Mouse (Mus musculus) induced T-regulatory cell, adult 2 months (primary cell): ENCODE data around the gene 1700037H04Rik.

ENCODE experiments used
- DNase-seq: peaks from one replicate; pipeline ENCODE4 v3.0.0-alpha.2; 2012; ENCODE audit warnings: low read depth

Gene 1700037H04Rik

GRCm38 (mm10) chr2:131146193-131147042 lies 13.5 kb downstream of the 1700037H04Rik start:
- no peak for DNase-seq

GRCm38 (mm10) chr2:131145536-131145935 lies 14.3 kb downstream of the 1700037H04Rik start:
- no peak for DNase-seq

- DNase-seq = no peak
Measured at GRCm38 (mm10) chr2:131145121-131145520, 14.8 kb downstream of the 1700037H04Rik start.

GRCm38 (mm10) chr2:131143007-131143780 lies 16.7 kb downstream of the 1700037H04Rik start:
- DNase-seq = no peak

- peak; percentile 62 for DNase-seq
Measured at GRCm38 (mm10) chr2:131142592-131142991, 17.3 kb downstream of the 1700037H04Rik start.

- no peak for DNase-seq
Measured at GRCm38 (mm10) chr2:131141336-131141986, 18.4 kb downstream of the 1700037H04Rik start.

- DNase-seq = no peak
Measured at GRCm38 (mm10) chr2:131140533-131140905, 19.4 kb downstream of the 1700037H04Rik start.

- no peak for DNase-seq
Measured at GRCm38 (mm10) chr2:131139886-131140532, 19.9 kb downstream of the 1700037H04Rik start.

GRCm38 (mm10) chr2:131139287-131139686 lies 20.6 kb downstream of the 1700037H04Rik start:
- DNase-seq = no peak

- DNase-seq = no peak
Measured at GRCm38 (mm10) chr2:131138760-131139159, 21.1 kb downstream of the 1700037H04Rik start.

- DNase-seq = no peak
Measured at GRCm38 (mm10) chr2:131138296-131138695, 21.6 kb downstream of the 1700037H04Rik start.

GRCm38 (mm10) chr2:131135521-131136139 lies 24.3 kb downstream of the 1700037H04Rik start:
- DNase-seq = no peak

GRCm38 (mm10) chr2:131134826-131135400 lies 25.0 kb downstream of the 1700037H04Rik start:
- no peak for DNase-seq

- DNase-seq = no peak
Measured at GRCm38 (mm10) chr2:131134381-131134780, 25.5 kb downstream of the 1700037H04Rik start.

- DNase-seq = no peak
Measured at GRCm38 (mm10) chr2:131132930-131133547, 26.8 kb downstream of the 1700037H04Rik start, which contains the start of gene Gm11037. Gene Gm11037, plus strand, starts transcription at chr2:131133497.

GRCm38 (mm10) chr2:131132111-131132888 lies 27.6 kb downstream of the 1700037H04Rik start:
- no peak for DNase-seq

- DNase-seq = no peak
Measured at GRCm38 (mm10) chr2:131130849-131131248, 29.0 kb downstream of the 1700037H04Rik start.

GRCm38 (mm10) chr2:131129836-131130235 lies 30.0 kb downstream of the 1700037H04Rik start:
- no peak for DNase-seq

- DNase-seq = no peak
Measured at GRCm38 (mm10) chr2:131128636-131129157, 31.2 kb downstream of the 1700037H04Rik start.

- DNase-seq = no peak
Measured at GRCm38 (mm10) chr2:131128211-131128610, 31.7 kb downstream of the 1700037H04Rik start.
